Mouse (Mus musculus): ENCODE measurements at regions not wholly inside any gene's neighbourhood (a gene's known extent, or its start where the extent isn't known, plus 50 kb on each side); places are given as distances from the start of the nearest gene placed in this dataset.
"Not testable (repeated sequence)": the region's sequence is repeated elsewhere in the genome, so short reads cannot be mapped to it uniquely, and the experiment has no call there.

- H3K4me3 ChIP-seq (ENCODE audit: insufficient read depth, low read length); H3K27ac ChIP-seq (ENCODE audit: insufficient read depth, low read length); H3K4me1 ChIP-seq (ENCODE audit: control insufficient read depth, insufficient read depth, low read length): not testable (repeated sequence)
These were observed 93.5 kb upstream of the Smarcad1 start for GRCm38 (mm10) chr6:64948839-64949238.

GRCm38 (mm10) chr6:64961608-64962486 lies 80.5 kb upstream of the Smarcad1 start:
- no peaks in the 10 kb centered on the region for H3K4me1 ChIP-seq (ENCODE audit: control insufficient read depth, insufficient read depth, low read length)
- no peak overlapping the region for H3K4me3 ChIP-seq (ENCODE audit: insufficient read depth, low read length)
- H3K27ac ChIP-seq (ENCODE audit: insufficient read depth, low read length), result no peak overlapping the region
- no peak for TF ChIP-seq CTCF (IDR thresholded peaks at IDR 0.05; ENCODE audit: extremely low read depth, insufficient read depth, low read length)
- no peak for TF ChIP-seq POLR2A (IDR thresholded peaks at IDR 0.05; ENCODE audit: extremely low read depth, insufficient read depth, low read length)

- Histone ChIP-seq H3K4me3 (ENCODE audit: insufficient read depth, low read length) (no peak overlapping the region), H3K4me1 (ENCODE audit: control insufficient read depth, insufficient read depth, low read length) (no peaks in the 10 kb centered on the region)
- TF ChIP-seq POLR2A (IDR thresholded peaks at IDR 0.05; ENCODE audit: extremely low read depth, insufficient read depth, low read length) (no peak), CTCF (IDR thresholded peaks at IDR 0.05; ENCODE audit: extremely low read depth, insufficient read depth, low read length) (no peak)
These were observed 79.8 kb upstream of the Smarcad1 start for GRCm38 (mm10) chr6:64962612-64963011.

GRCm38 (mm10) chr6:64964664-64965063 lies 77.7 kb upstream of the Smarcad1 start:
- TF ChIP-seq CTCF (IDR thresholded peaks at IDR 0.05; ENCODE audit: extremely low read depth, insufficient read depth, low read length) (no peak), POLR2A (IDR thresholded peaks at IDR 0.05; ENCODE audit: extremely low read depth, insufficient read depth, low read length) (no peak)
- no peak overlapping the region for H3K27ac ChIP-seq (ENCODE audit: insufficient read depth, low read length)
- no peak overlapping the region for H3K4me3 ChIP-seq (ENCODE audit: insufficient read depth, low read length)
- no peaks in the 10 kb centered on the region for H3K4me1 ChIP-seq (ENCODE audit: control insufficient read depth, insufficient read depth, low read length)

More at GRCm38 (mm10) chr6:64962612-64963011, 79.8 kb upstream of the Smarcad1 start:
- H3K27ac ChIP-seq (ENCODE audit: insufficient read depth, low read length), result no peak overlapping the region

GRCm38 (mm10) chr6:64965203-64965602 lies 77.2 kb upstream of the Smarcad1 start:
- TF ChIP-seq CTCF (IDR thresholded peaks at IDR 0.05; ENCODE audit: extremely low read depth, insufficient read depth, low read length) (no peak), POLR2A (IDR thresholded peaks at IDR 0.05; ENCODE audit: extremely low read depth, insufficient read depth, low read length) (no peak)
- no peaks in the 10 kb centered on the region for H3K4me1 ChIP-seq (ENCODE audit: control insufficient read depth, insufficient read depth, low read length)
- no peak overlapping the region for H3K4me3 ChIP-seq (ENCODE audit: insufficient read depth, low read length)
- no peak overlapping the region for H3K27ac ChIP-seq (ENCODE audit: insufficient read depth, low read length)

GRCm38 (mm10) chr6:64970158-64970557 lies 72.2 kb upstream of the Smarcad1 start:
- Histone ChIP-seq H3K4me1 (ENCODE audit: control insufficient read depth, insufficient read depth, low read length) (no peaks in the 10 kb centered on the region), H3K27ac (ENCODE audit: insufficient read depth, low read length) (no peak overlapping the region), H3K4me3 (ENCODE audit: insufficient read depth, low read length) (no peak overlapping the region)
- TF ChIP-seq CTCF (IDR thresholded peaks at IDR 0.05; ENCODE audit: extremely low read depth, insufficient read depth, low read length), result no peak
- no peak for TF ChIP-seq POLR2A (IDR thresholded peaks at IDR 0.05; ENCODE audit: extremely low read depth, insufficient read depth, low read length)

- H3K4me1 ChIP-seq (ENCODE audit: control insufficient read depth, insufficient read depth, low read length), result no peaks in the 10 kb centered on the region
- H3K27ac ChIP-seq (ENCODE audit: insufficient read depth, low read length), result no peak overlapping the region
- TF ChIP-seq CTCF (IDR thresholded peaks at IDR 0.05; ENCODE audit: extremely low read depth, insufficient read depth, low read length), result peak; percentile 19; the same call in 1 of the 2 replicates
- TF ChIP-seq POLR2A (IDR thresholded peaks at IDR 0.05; ENCODE audit: extremely low read depth, insufficient read depth, low read length), result no peak
- no peak overlapping the region for H3K4me3 ChIP-seq (ENCODE audit: insufficient read depth, low read length)
These were observed 68.4 kb upstream of the Smarcad1 start for GRCm38 (mm10) chr6:64973968-64974367.

- H3K27ac ChIP-seq (ENCODE audit: insufficient read depth, low read length); H3K4me1 ChIP-seq (ENCODE audit: control insufficient read depth, insufficient read depth, low read length); H3K4me3 ChIP-seq (ENCODE audit: insufficient read depth, low read length): not testable (repeated sequence)
These were observed 67.9 kb upstream of the Smarcad1 start for GRCm38 (mm10) chr6:64974453-64974852.

- Histone ChIP-seq H3K4me1 (ENCODE audit: control insufficient read depth, insufficient read depth, low read length) (no peaks in the 10 kb centered on the region), H3K27ac (ENCODE audit: insufficient read depth, low read length) (no peak overlapping the region), H3K4me3 (ENCODE audit: insufficient read depth, low read length) (no peak overlapping the region)
- no peak for TF ChIP-seq POLR2A (IDR thresholded peaks at IDR 0.05; ENCODE audit: extremely low read depth, insufficient read depth, low read length)
- no peak for TF ChIP-seq CTCF (IDR thresholded peaks at IDR 0.05; ENCODE audit: extremely low read depth, insufficient read depth, low read length)
These were observed 60.3 kb upstream of the Smarcad1 start for GRCm38 (mm10) chr6:64982132-64982531.
